ENCODE assay signal across 16 mouse cellular contexts in the genomic region with DNA sequence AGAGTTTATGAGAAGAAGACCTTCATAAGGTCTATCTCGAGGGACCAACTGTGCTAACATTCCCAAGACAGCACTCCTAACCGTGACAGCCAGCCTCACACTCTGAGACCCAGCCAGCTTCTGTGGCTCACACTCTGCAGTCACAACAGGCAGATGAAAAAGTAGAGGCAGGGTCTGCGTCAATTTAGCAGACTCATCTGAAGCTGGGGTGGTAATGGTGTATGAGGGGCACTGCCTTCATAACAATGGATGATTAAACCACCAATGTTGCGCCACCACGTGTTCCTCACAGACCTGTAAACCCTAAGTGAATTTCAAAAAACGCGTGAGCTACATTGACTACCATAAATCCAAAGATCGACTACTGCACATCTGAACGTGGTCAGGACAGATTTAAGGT. TPM values are rescaled to one million over a fixed set of nuclear protein-coding genes. Genes with fewer than 3 reads are reported as not detected.
DNase-seq lines count a peak whose midpoint lies in the region; ATAC-seq and TF ChIP-seq lines count a peak whose summit lies in the region.
"Had no signal": no experiment of that assay in that cellular context is flagged by ENCODE, and none has a peak within 500 bp of the region (broad histone marks: within the 10 kb centered on the region; RNA-seq: fewer than 3 reads in every experiment).

No protein-coding gene starts in this region.

- intact Hi-C loops in left cerebral cortex, postnatal 14 days (cut with DNase I), result no loop called here

- ATAC-seq in hindbrain, embryonic 11.5 days (ENCODE audit: low FRiP score), result no peak
- ATAC-seq in neural tube, embryonic 15.5 days (ENCODE audit: low FRiP score), result no peak
- no peak for ATAC-seq in limb, embryonic 14.5 days (ENCODE audit: low FRiP score, low read depth)
- ATAC-seq in cerebellum, adult (ENCODE audit: insufficient number of reproducible peaks, low FRiP score, low TSS enrichment), result no peak
- ATAC-seq in monocyte, adult 5-6 weeks (replicated peaks; ENCODE audit: insufficient number of reproducible peaks, low FRiP score, low TSS enrichment, poor library complexity, severe bottlenecking), result no peak

- no peak overlapping the region for H3K4me3 ChIP-seq in hindbrain, embryonic 11.5 days (ENCODE audit: low read depth, low read length)
- H3K4me3 ChIP-seq in hindbrain, embryonic 10.5 days, result no peak overlapping the region
- H3K4me3 ChIP-seq in neural tube, embryonic 15.5 days (replicated peaks), result no peak overlapping the region
- H3K4me3 ChIP-seq in limb, embryonic 14.5 days (replicated peaks; ENCODE audit: low read length), result 0 out of 2 replicates have a peak overlapping the region, but pooled peaks have one; percentile 4
- H3K4me3 ChIP-seq: heart, embryonic 12.5 days; liver, embryonic 13.5 days had no signal

- peaks cover 34% of the 10 kb centered on the region for H3K27me3 ChIP-seq in hindbrain, embryonic 11.5 days (ENCODE audit: control insufficient read depth, insufficient read depth, low read length)
- peaks cover 56% of the 10 kb centered on the region for H3K27me3 ChIP-seq in hindbrain, embryonic 10.5 days (ENCODE audit: insufficient read depth, poor library complexity, severe bottlenecking)
- H3K27me3 ChIP-seq in neural tube, embryonic 15.5 days (replicated peaks), result peaks cover 45% of the 10 kb centered on the region
- H3K27me3 ChIP-seq in limb, embryonic 14.5 days (ENCODE audit: control insufficient read depth, insufficient read depth, low read length), result peaks cover 47% of the 10 kb centered on the region

- DNase-seq in hindbrain, embryonic 11.5 days (ENCODE audit: low spot score), result peak; percentile 15
- DNase-seq in hindbrain, embryonic 10.5 days (ENCODE audit: low spot score), result no peak
- no peak for DNase-seq in neural tube, embryonic 10.5 days (ENCODE audit: extremely low spot score, low spot score)
- DNase-seq in limb, embryonic 14.5 days (ENCODE audit: low spot score), result no peak
- no peak for DNase-seq in left cerebral cortex, postnatal 14 days (ENCODE audit: low spot score in 2 of 2)
- DNase-seq: adrenal gland, postnatal 25 days; cerebellum, adult 9-11 months; heart, postnatal 36 days; liver, embryonic 13.5 days; lung, postnatal 4 days; midbrain, embryonic 14.5 days had no signal

- H3K4me1 ChIP-seq in hindbrain, embryonic 11.5 days (replicated peaks; ENCODE audit: control insufficient read depth, insufficient read depth, low read length), result 0 out of 2 replicates have a peak, but pooled peaks cover 4% of the 10 kb centered on the region
- peaks cover 14% of the 10 kb centered on the region for H3K4me1 ChIP-seq in hindbrain, embryonic 10.5 days (replicated peaks)
- H3K4me1 ChIP-seq in neural tube, embryonic 15.5 days, result peaks cover 14% of the 10 kb centered on the region
- H3K4me1 ChIP-seq in limb, embryonic 14.5 days (ENCODE audit: control insufficient read depth, insufficient read depth, low read length), result 0 out of 2 replicates have a peak, but pooled peaks cover 3% of the 10 kb centered on the region
- H3K4me1 ChIP-seq: liver, embryonic 13.5 days had no signal

- no peak for TF ChIP-seq POLR2A in limb, embryonic 14.5 days (IDR thresholded peaks at IDR 0.05; ENCODE audit: borderline replicate concordance, extremely low read depth, insufficient read depth, insufficient read length)

- no peak overlapping the region for H3K4me2 ChIP-seq in hindbrain, embryonic 11.5 days (replicated peaks; ENCODE audit: low read depth, low read length)
- 0 out of 2 replicates have a peak overlapping the region, but pooled peaks have one; percentile 22 for H3K4me2 ChIP-seq in neural tube, embryonic 15.5 days
- H3K4me2 ChIP-seq in limb, embryonic 14.5 days (replicated peaks; ENCODE audit: low read depth, low read length, severe bottlenecking), result no peak overlapping the region; the same call in 1 of the 2 replicates
- H3K4me2 ChIP-seq: heart, embryonic 12.5 days; liver, embryonic 13.5 days had no signal

- WGBS in hindbrain, embryonic 11.5 days, result 60% methylated on average over 9 of the region's 9 CpGs
- 51% methylated on average over 9 of the region's 9 CpGs for WGBS in hindbrain, embryonic 10.5 days
- 52% methylated on average over 9 of the region's 9 CpGs for WGBS in neural tube, embryonic 15.5 days
- 39% methylated on average over 9 of the region's 9 CpGs for WGBS in limb, embryonic 14.5 days

- no peak overlapping the region for H3K27ac ChIP-seq in hindbrain, embryonic 11.5 days (ENCODE audit: low read depth, low read length)
- no peak overlapping the region for H3K27ac ChIP-seq in hindbrain, embryonic 10.5 days
- H3K27ac ChIP-seq in neural tube, embryonic 15.5 days (replicated peaks), result no peak overlapping the region
- H3K27ac ChIP-seq in limb, embryonic 14.5 days (replicated peaks; ENCODE audit: low read depth, low read length), result no peak overlapping the region
- H3K27ac ChIP-seq: liver, embryonic 13.5 days had no signal

- no peaks in the 10 kb centered on the region for H3K9me3 ChIP-seq in hindbrain, embryonic 11.5 days (ENCODE audit: control insufficient read depth, low read length)
- no peaks in the 10 kb centered on the region for H3K9me3 ChIP-seq in hindbrain, embryonic 10.5 days
- no peaks in the 10 kb centered on the region for H3K9me3 ChIP-seq in neural tube, embryonic 15.5 days (replicated peaks)
- H3K9me3 ChIP-seq in limb, embryonic 14.5 days (ENCODE audit: control insufficient read depth, low read length), result no peaks in the 10 kb centered on the region
- H3K9me3 ChIP-seq: heart, embryonic 12.5 days; liver, embryonic 13.5 days had no signal

- H3K9ac ChIP-seq in hindbrain, embryonic 11.5 days (ENCODE audit: low read depth, low read length), result no peak overlapping the region
- H3K9ac ChIP-seq in neural tube, embryonic 15.5 days (replicated peaks), result no peak overlapping the region
- H3K9ac ChIP-seq in limb, embryonic 14.5 days (ENCODE audit: low read depth, low read length, severe bottlenecking), result no peak overlapping the region
- H3K9ac ChIP-seq: heart, embryonic 12.5 days; liver, embryonic 13.5 days had no signal

- no peaks in the 10 kb centered on the region for H3K36me3 ChIP-seq in hindbrain, embryonic 11.5 days (ENCODE audit: control insufficient read depth, insufficient read depth, low read length)
- no peaks in the 10 kb centered on the region for H3K36me3 ChIP-seq in hindbrain, embryonic 10.5 days
- H3K36me3 ChIP-seq in neural tube, embryonic 15.5 days, result no peaks in the 10 kb centered on the region
- no peaks in the 10 kb centered on the region for H3K36me3 ChIP-seq in limb, embryonic 14.5 days (ENCODE audit: control insufficient read depth, insufficient read depth, low read length)
- H3K36me3 ChIP-seq: heart, embryonic 12.5 days; liver, embryonic 13.5 days had no signal

RNA-seq across cellular contexts. Expression of gene Fermt1, which starts 2.1 kb away (rescaled TPM):
- polyA plus RNA-seq in hindbrain, embryonic 11.5 days (2014; fragmentation: Nextera tagmentation; extraction: Ambion mirVana), result 1.6 and 6.0 TPM in 2 replicates
- polyA plus RNA-seq in hindbrain, embryonic 10.5 days (2016; fragmentation: Nextera tagmentation; extraction: Ambion mirVana), result 8.6 and 8.7 TPM in 2 replicates
- 11.7 TPM in 1 of 2 replicates, not detected in the other for polyA plus RNA-seq in neural tube, embryonic 15.5 days (2015; fragmentation: Nextera tagmentation; extraction: Ambion mirVana)
- 2.9 and 3.9 TPM in 2 replicates for polyA plus RNA-seq in limb, embryonic 14.5 days (2012; rRNA removed)
- polyA plus RNA-seq in limb, embryonic 14.5 days (2014; fragmentation: Nextera tagmentation; extraction: Ambion mirVana), result 16.2 and 19.5 TPM in 2 replicates
- under 1 TPM; 0.11 to 0.66 TPM for total RNA-seq in left cerebral cortex, postnatal 14 days (2021)
- not detected in 3 replicates for total RNA-seq in monocyte, adult 5-6 weeks (2017)
- total RNA-seq: adrenal gland, postnatal 25 days; CH12.LX; heart, postnatal 36 days had no signal
- polyA plus RNA-seq: heart, embryonic 12.5 days; midbrain, embryonic 14.5 days had no signal
